Mouse (Mus musculus) lung, postnatal 0 days (tissue): ENCODE measurements around the gene Tmod3.

Source experiments
- CTCF ChIP-seq: IDR thresholded peaks from 2 replicates; pipeline ENCODE4 v1.5.1; 2016; ENCODE audit warnings: antibody characterized with exemption, mild to moderate bottlenecking
- EP300 ChIP-seq: IDR thresholded peaks from 2 replicates; pipeline ENCODE4 v1.6.1; 2016; ENCODE audit warnings: antibody characterized with exemption, mild to moderate bottlenecking, control low read depth

DNA sequence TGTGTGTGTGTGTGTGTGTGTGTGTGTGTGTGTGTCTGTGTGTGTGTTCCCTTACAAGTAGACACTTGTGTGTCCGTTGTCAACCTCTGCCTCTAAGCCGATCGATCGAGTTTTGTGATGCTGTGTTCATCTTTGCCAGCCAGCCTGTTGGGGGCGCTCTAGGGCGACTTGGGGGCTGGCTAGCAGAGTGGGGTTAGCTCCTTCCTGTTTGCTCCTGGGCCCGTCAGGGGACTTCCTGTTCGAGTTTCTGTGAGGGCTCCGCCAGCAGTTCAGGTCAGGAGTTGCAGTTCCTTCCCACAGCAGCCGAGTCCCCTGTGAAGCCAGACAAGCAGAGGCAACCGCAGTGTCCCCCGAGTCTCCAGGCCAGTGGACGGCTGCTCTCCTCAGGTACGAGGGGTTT, 91.2 kb downstream of the Tmod3 start:
- TF ChIP-seq EP300: no peak
- no peak; the same call in 1 of the 2 replicates for TF ChIP-seq CTCF
